Mouse (Mus musculus) forebrain, embryonic 10.5 days (tissue): ENCODE results near the gene Izumo2. TPM values are rescaled to one million over a fixed set of nuclear protein-coding genes. Genes with fewer than 3 reads are reported as not detected.

Experiments used
- DNase-seq: peaks from one replicate; pipeline ENCODE4 v3.0.0-alpha.2; 2017; ENCODE audit warnings: low spot score; ENCODE audit errors: extremely low spot score
- H3K27ac ChIP-seq: fragments of 300-500 bp; sonication (generic); 2 replicates; pipeline ENCODE4 v1.5.1; 2016; ENCODE audit warnings: mild to moderate bottlenecking
- H3K27me3 ChIP-seq: fragments of 300-500 bp; sonication (generic); 2 replicates; pipeline ENCODE4 v1.6.1; 2016; ENCODE audit warnings: mild to moderate bottlenecking; ENCODE audit not compliant: poor library complexity, severe bottlenecking
- H3K36me3 ChIP-seq: fragments of 300-500 bp; sonication (generic); replicated peaks from 2 replicates; pipeline ENCODE4 v1.6.1; 2016; ENCODE audit warnings: mild to moderate bottlenecking, moderate library complexity
- H3K4me1 ChIP-seq: fragments of 300-500 bp; sonication (generic); 2 replicates; pipeline ENCODE4 v1.6.1; 2016
- H3K4me3 ChIP-seq: fragments of 300-500 bp; sonication (generic); 2 replicates; pipeline ENCODE4 v1.5.1; 2016; ENCODE audit warnings: mild to moderate bottlenecking, moderate library complexity
- H3K9me3 ChIP-seq: fragments of 300-500 bp; sonication (generic); 2 replicates; pipeline ENCODE4 v1.6.1; 2016; ENCODE audit warnings: mild to moderate bottlenecking, moderate library complexity
- WGBS: fragments of 180-500 bp; shearing (Covaris S2); methylation state at CpG from one replicate; pipeline ENCODE4 v1.1.7; 2016; 5-methylcytosine and 5-hydroxymethylcytosine counted together
- polyA plus RNA-seq: library from polyadenylated mRNA; unstranded; fragments of >200 nt; fragmentation: Nextera tagmentation; extraction: Ambion mirVana; gene quantifications from 2 replicates; pipeline ENCODE4 v1.2.1, GENCODE M21; 2016

Izumo2 gene
- polyA plus RNA-seq, 1 experiment from 2014 or later = not detected

DNA sequence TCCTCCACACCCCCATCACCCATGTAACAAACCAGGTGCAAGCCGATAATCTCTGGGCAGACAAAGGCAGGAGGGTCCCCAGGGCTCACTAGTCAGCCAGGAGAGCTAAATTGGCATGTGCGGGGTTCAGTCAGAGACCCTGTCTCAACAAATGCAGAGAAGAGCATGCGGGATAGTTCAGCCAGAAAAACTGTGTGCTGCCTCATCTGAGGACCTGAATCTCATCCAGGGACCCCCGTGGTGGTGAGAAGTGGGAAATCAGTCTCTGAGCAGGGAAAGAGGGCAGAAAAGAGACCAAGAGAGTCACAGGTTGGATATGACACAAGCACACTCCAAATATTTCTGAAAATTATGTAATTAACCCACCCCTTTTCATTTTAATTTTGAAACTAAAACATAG lies 32.4 kb upstream of the Izumo2 start:
- Histone ChIP-seq H3K9me3 (peaks cover 4% of the 10 kb centered on the region; the same call in 1 of the 2 replicates), H3K4me3 (no peak overlapping the region), H3K4me1 (peaks cover 15% of the 10 kb centered on the region), H3K27ac (no peak overlapping the region), H3K27me3 (peaks cover 21% of the 10 kb centered on the region), H3K36me3 (no peaks in the 10 kb centered on the region)
- WGBS = 69% methylated on average over 4 of the region's 4 CpGs
- DNase-seq = no peak

GRCm38 (mm10) chr7:44676611-44677010 lies 31.9 kb upstream of the Izumo2 start:
- Histone ChIP-seq H3K27me3 (peaks cover 20% of the 10 kb centered on the region), H3K9me3 (peaks cover 4% of the 10 kb centered on the region; the same call in 1 of the 2 replicates), H3K36me3 (no peaks in the 10 kb centered on the region), H3K4me3 (no peak overlapping the region), H3K27ac (no peak overlapping the region), H3K4me1 (peaks cover 10% of the 10 kb centered on the region)
- DNase-seq = no peak
- 62% methylated on average over 2 of the region's 2 CpGs for WGBS

GRCm38 (mm10) chr7:44683656-44684055 lies 24.9 kb upstream of the Izumo2 start:
- no peak for DNase-seq
- Histone ChIP-seq H3K4me3 (no peak overlapping the region), H3K27me3 (no peaks in the 10 kb centered on the region), H3K27ac (no peak overlapping the region), H3K9me3 (peaks cover 4% of the 10 kb centered on the region; the same call in 1 of the 2 replicates), H3K4me1 (0 out of 2 replicates have a peak, but pooled peaks cover 5% of the 10 kb centered on the region), H3K36me3 (no peaks in the 10 kb centered on the region)
- 87% methylated on average over 8 of the region's 8 CpGs for WGBS

GRCm38 (mm10) chr7:44685531-44686402 lies 22.8 kb upstream of the Izumo2 start:
- Histone ChIP-seq H3K4me1 (0 out of 2 replicates have a peak, but pooled peaks cover 5% of the 10 kb centered on the region), H3K27ac (0 out of 2 replicates have a peak overlapping the region, but pooled peaks have one; percentile 15), H3K4me3 (no peak overlapping the region), H3K27me3 (no peaks in the 10 kb centered on the region), H3K9me3 (peaks cover 3% of the 10 kb centered on the region; the same call in 1 of the 2 replicates), H3K36me3 (no peaks in the 10 kb centered on the region)
- DNase-seq = no peak
- WGBS = 72% methylated on average over 17 of the region's 17 CpGs

- Histone ChIP-seq H3K9me3 (no peaks in the 10 kb centered on the region), H3K27ac (no peak overlapping the region), H3K4me1 (0 out of 2 replicates have a peak, but pooled peaks cover 5% of the 10 kb centered on the region), H3K36me3 (no peaks in the 10 kb centered on the region), H3K4me3 (no peak overlapping the region), H3K27me3 (no peaks in the 10 kb centered on the region)
- no peak for DNase-seq
- whole genome bisulfite sequencing = 75% methylated on average over 3 of the region's 3 CpGs
These were observed 19.7 kb upstream of the Izumo2 start for GRCm38 (mm10) chr7:44688890-44689289.

- H3K4me1 ChIP-seq = 0 out of 2 replicates have a peak, but pooled peaks cover 5% of the 10 kb centered on the region
- no peaks in the 10 kb centered on the region for H3K27me3 ChIP-seq
- H3K36me3 ChIP-seq = no peaks in the 10 kb centered on the region
- WGBS = 91% methylated on average over 7 of the region's 7 CpGs
- no peak overlapping the region for H3K27ac ChIP-seq
- no peak overlapping the region for H3K4me3 ChIP-seq
- no peaks in the 10 kb centered on the region for H3K9me3 ChIP-seq
- no peak for DNase-seq
These were observed 19.2 kb upstream of the Izumo2 start for GRCm38 (mm10) chr7:44689331-44689730.

DNA sequence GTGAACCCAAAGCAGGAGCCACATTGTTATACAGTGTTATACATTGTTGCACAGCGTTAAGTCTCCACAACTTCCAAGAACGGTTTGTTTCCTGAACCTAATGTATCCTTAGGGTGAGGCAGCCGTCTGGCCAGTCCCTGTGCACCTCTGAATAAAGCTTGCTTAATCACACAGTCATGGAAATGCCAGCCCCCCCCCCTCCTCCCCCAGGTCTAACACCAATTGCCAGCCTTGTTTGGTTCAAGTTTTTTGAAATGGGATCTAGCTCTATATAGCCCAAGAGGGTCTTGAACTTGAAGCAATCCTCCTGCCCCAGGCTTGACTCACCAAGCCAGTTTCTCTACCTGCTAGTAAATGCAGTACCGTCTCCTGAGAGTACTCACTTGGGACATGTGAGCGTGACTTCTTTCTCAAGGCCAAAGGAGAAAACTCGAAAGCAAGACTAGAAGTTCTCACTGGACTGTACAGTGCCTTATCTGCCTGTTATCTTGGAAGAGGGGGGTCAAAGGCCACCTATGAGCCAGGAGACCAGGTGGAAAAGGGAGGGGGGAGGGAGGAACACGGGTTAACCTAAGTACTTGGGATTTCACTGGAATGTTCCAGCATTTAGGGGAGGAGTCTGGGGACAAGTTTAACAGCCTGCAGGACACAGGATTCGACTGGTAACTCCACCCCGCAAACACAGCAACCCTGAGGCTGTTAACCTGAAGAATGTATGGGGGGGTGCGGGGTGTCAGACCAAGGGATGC lies 14.9 kb upstream of the Izumo2 start:
- DNase-seq = no peak
- 79% methylated on average over 10 of the region's 10 CpGs for WGBS
- Histone ChIP-seq H3K9me3 (no peaks in the 10 kb centered on the region), H3K27ac (no peak overlapping the region), H3K4me1 (peaks cover 13% of the 10 kb centered on the region), H3K4me3 (no peak overlapping the region), H3K27me3 (peaks cover 15% of the 10 kb centered on the region), H3K36me3 (no peaks in the 10 kb centered on the region)

- no peaks in the 10 kb centered on the region for H3K9me3 ChIP-seq
- DNase-seq = no peak
- peaks cover 13% of the 10 kb centered on the region for H3K4me1 ChIP-seq
- peaks cover 15% of the 10 kb centered on the region for H3K27me3 ChIP-seq
- 89% methylated on average over 4 of the region's 4 CpGs for WGBS
- H3K27ac ChIP-seq = no peak overlapping the region
- H3K36me3 ChIP-seq = no peaks in the 10 kb centered on the region
- no peak overlapping the region for H3K4me3 ChIP-seq
These were observed 13.3 kb upstream of the Izumo2 start for GRCm38 (mm10) chr7:44695223-44695622.

GRCm38 (mm10) chr7:44697191-44697710 lies 11.3 kb upstream of the Izumo2 start:
- H3K4me1 ChIP-seq = peaks cover 22% of the 10 kb centered on the region
- H3K27ac ChIP-seq = no peak overlapping the region
- H3K9me3 ChIP-seq = no peaks in the 10 kb centered on the region
- H3K27me3 ChIP-seq = peaks cover 15% of the 10 kb centered on the region
- WGBS = 19% methylated on average over 20 of the region's 20 CpGs
- peak overlapping the region; percentile 16 for H3K4me3 ChIP-seq
- H3K36me3 ChIP-seq = no peaks in the 10 kb centered on the region
- DNase-seq = no peak

- Histone ChIP-seq H3K4me3 (no peak overlapping the region), H3K27ac (no peak overlapping the region), H3K4me1 (peaks cover 24% of the 10 kb centered on the region), H3K36me3 (no peaks in the 10 kb centered on the region), H3K9me3 (no peaks in the 10 kb centered on the region), H3K27me3 (peaks cover 15% of the 10 kb centered on the region)
- DNase-seq = no peak
- 69% methylated on average over 7 of the region's 7 CpGs for WGBS
These were observed 10.6 kb upstream of the Izumo2 start for GRCm38 (mm10) chr7:44697980-44698379.

- peak; percentile 37 for DNase-seq
- WGBS = 8% methylated on average over 6 of the region's 6 CpGs
- Histone ChIP-seq H3K27ac (no peak overlapping the region), H3K4me1 (peaks cover 21% of the 10 kb centered on the region), H3K4me3 (no peak overlapping the region), H3K9me3 (no peaks in the 10 kb centered on the region), H3K36me3 (no peaks in the 10 kb centered on the region), H3K27me3 (peaks cover 9% of the 10 kb centered on the region; the same call in 1 of the 2 replicates)
These were observed 6.6 kb upstream of the Izumo2 start for GRCm38 (mm10) chr7:44701921-44702320.

DNA sequence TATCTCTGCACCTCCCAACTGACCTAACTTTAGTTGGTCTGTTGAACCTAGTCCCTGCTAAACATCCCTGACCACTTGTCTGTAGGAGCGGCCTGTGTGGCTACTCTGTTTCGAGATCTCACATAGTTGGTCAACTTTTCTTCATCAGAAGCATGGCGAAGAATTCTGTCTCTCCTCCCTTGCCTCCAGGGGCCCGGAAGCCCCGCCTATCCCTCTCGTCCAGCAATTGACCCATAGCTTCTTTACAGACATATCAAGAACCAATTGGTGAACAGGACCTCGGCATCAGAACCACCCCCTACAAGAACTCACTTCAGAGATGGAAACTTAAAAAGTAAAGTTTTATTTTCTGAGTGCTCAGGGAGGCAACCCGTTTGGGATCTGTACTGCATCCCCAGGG lies 5.6 kb upstream of the Izumo2 start:
- Histone ChIP-seq H3K36me3 (no peaks in the 10 kb centered on the region), H3K4me3 (no peak overlapping the region), H3K9me3 (no peaks in the 10 kb centered on the region), H3K27ac (no peak overlapping the region), H3K27me3 (no peaks in the 10 kb centered on the region), H3K4me1 (peaks cover 11% of the 10 kb centered on the region)
- no peak for DNase-seq
- WGBS = 86% methylated on average over 8 of the region's 8 CpGs
